Mouse (Mus musculus): ENCODE data around the gene Slc47a1.

- TF ChIP-seq POLR2A (IDR thresholded peaks at IDR 0.05; ENCODE audit: insufficient read depth, low read length), result no peak
- TF ChIP-seq EP300 (IDR thresholded peaks at IDR 0.05; ENCODE audit: insufficient read depth, low read depth, low read length), result no peak
Measured at GRCm38 (mm10) chr11:61377881-61378613, at the start of gene Slc47a1.
